Mouse (Mus musculus): Measurements from ENCODE around the gene Kdm2a.
A peak's percentile ranks its signal among the peaks of the same experiment; 100 is the strongest.

Kdm2a gene

DNA sequence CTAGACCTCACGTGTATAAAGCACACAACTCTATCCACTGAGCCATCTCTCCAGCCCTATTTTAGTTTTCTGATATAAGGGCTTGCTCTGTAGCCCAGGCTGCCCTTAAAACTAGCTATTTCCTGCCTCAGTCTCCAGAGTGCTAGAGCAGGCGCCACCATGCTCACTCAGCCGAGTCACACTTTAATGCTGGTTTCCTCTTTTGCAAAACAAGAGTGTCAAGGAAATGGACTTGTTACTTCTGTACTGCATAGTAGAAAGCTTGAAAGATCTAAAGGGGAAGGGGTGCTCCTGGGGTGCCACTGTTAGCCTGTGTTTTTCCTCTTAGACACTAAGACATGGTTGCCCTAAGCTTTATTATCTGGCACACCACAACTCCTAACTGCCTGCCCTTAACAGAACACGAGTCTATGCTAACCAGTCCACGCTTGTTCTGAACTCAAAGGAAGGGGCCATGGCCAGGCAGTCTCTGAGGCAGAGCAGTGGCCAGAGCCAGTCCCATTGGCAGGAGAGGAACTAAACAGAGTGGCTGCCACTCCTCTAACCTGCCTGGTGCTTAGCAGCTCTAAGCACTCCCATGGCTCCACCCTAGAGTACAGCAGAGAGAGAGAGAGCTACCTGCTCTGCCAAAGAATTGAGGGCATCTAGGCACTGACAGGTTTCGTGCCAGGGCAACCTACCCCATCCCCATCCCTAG, 98.4 kb downstream of the Kdm2a start:
- DNase-seq (ENCODE audit: low read depth, low spot score): peak; percentile 79

DNA sequence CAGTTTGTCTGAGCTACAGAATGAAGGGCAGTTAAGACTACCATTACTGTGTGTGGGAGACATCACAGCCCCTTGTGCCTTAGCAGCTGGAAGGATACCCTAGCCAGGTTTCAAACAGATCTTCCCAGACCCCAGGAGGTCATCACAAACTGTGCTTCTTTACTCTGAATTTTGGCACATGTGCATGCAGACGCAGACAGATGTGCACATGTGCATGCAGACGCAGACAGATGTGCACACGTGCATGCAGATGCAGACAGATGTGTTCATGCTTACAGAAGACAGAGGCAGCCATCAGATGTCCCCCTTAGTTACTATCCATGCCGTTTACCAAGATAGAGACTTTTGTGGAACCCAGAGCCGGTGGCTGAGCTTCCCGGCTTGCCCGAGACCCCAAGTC, 99.0 kb downstream of the Kdm2a start:
- DNase-seq (ENCODE audit: low read depth, low spot score): no peak

DNA sequence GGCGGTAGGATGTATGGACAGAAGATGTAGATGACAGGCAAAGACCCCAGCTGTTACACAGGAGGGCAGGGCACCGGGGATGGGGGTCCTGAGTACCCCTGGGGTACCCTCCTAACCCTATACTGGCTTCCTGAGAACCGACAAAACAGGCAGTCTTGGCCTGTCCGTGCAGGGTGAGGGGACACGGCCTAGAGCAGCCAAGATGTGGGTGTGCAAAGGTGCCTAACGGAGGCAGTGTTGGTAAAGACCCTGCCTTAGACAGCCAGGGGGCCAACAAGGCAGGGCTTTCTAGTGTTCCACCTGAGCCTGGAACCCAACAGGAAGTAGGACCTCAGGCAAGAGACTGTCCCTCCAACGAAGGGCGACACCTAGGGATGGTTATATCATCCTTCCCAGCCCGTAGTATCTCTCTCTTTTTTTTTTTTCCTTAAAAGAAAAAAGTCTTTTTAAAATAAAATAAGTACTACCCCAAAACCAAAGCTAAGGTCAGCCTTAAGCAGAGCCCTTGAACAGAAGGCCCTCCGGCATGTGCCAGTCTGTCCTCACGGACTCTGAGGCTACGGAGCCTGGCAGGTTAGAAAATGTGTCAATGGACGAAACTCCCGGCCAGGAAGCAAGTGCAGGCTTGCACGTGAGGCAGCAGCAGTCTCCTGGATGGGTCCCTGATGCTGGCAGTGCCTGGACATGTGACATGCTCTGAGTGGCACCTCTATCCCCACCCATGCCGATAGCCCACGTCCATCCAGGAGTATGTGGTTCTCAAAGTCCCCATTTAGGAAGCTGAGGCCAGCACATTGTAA, 99.6 kb downstream of the Kdm2a start:
- DNase-seq (ENCODE audit: low read depth, low spot score): no peak

DNA sequence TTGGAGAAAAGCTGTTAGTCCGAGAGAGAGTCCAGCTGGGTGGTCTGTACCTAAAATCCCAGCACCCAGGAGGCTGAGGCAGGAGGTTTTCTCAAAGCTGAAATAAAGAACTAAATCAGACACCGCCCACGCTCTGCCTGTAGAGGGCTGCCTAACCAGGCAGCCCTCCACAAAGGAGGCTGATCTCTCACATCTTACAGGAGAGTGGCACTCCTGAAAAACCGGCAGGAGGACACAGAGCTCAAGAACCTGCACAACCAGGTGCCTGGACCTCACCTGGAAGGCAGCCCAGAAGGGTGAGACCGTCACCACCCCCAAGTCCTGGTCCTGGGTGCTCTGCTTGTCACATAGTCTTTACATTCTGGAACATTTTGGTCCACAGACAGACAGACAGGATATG, 100.2 kb downstream of the Kdm2a start:
- DNase-seq (ENCODE audit: low read depth, low spot score): peak; percentile 47

DNA sequence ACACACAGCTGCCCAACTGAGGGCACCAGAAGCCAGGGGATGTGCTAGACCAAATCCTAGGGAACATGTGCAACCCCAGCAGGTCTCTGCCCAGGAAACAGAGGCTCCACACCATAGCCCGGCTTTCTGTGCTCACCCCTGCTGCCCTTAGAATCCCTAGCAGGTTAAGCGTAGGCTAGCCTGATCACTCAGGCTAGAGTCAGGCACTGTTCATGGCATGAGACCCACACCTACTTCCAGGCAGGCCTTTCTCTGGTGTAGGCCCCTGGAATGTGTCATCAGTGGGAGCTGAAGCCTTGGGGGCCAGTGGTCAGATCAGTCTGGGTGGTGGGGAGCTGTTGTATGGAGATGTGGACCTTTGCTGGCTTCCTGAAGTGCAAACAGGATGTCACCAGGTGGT, 101.5 kb downstream of the Kdm2a start:
- DNase-seq (ENCODE audit: low read depth, low spot score): no peak

DNA sequence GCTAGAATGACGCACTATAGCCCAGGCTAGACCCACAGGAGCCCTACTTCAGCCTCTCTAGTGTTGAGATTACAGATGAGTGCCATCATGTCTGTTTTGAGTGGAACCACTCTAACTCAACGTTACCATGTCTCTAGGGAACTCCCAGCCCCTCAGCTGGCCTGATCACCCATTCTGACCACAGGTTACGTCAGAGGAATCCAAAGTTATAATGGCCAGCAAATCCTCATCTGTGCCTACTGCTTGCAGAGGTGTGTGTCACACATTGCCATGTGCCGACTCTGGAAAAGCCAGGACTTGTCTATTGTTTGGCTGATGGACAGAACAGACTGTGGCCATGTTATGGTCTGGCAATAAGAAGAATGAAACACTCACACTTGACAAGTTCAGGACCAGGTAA, 102.7 kb downstream of the Kdm2a start:
- no peak for DNase-seq (ENCODE audit: low read depth, low spot score)

DNA sequence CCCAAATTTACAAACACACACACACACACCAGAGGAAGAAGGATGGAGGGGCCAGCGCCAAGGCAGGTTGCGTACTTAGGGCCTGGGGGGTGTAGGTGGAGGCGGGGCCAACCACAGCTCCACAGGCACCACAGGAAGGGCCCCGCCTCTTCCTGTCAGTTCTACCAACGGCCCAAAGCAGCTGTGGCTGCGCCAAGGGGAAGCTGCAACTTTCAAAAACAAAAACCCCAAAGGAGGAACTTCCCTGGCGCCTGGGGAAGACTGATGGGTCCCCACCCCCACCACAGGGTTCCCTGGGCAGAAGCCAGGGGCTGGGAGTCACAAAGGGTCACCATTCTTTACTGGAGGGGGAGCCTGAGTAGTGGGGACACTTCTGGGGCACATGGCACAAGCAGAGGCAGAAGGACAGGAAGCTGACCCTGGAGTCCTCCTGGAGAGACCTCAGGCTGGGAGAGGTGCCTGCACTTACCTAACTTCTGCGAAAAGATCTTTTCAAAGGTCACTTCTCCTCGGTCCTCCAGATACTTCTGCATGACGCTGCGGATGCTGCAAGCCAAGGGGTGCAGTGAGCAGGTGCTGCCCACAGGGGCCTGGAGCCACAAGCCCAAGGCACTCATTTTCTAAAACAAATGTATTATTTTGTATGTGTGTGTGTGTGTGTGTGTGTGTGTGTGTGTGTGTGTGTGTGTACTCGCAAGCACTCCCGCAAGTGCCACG, 103.5 kb downstream of the Kdm2a start:
- peak; percentile 93 for DNase-seq (ENCODE audit: low read depth, low spot score)

DNA sequence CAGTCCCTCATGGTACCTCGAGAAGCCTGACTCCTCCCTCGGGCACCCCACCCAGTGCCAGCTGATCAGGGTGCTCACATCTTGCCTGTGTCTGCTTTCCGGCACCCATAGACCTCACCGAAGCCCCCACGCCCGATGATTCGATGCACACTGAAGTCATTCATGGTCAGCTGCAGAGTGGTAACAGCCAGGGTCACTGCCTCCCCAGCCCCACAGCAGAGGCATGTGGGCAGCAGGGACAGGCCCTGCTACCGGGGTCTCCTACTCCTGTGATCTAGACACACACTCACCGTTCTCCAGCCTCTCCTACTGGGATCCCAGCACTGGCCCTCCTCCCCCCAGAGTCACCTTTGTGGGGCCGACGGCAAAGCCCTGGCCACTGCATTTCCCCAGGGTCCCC, 106.9 kb downstream of the Kdm2a start:
- DNase-seq (ENCODE audit: low read depth, low spot score): no peak

DNA sequence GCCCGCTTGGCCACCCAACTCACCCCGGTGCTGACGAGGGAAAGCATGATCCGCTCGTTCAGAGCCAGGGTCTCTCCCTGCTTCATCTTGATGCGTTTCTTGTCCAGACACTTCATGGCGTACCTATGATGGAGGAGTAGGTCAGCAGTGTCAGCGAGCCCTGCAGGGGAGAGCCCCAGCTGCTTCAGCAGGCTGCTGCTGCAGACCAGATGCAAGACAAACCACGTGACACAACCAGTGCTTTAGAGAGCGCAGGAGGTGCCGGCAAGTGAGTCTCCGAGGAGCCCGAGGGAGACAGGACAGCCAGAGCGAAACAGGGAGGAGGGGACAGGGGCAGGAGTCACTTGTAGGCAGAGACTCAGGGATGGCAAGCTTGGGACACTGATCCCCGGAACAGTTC, 107.3 kb downstream of the Kdm2a start:
- no peak for DNase-seq (ENCODE audit: low read depth, low spot score)

DNA sequence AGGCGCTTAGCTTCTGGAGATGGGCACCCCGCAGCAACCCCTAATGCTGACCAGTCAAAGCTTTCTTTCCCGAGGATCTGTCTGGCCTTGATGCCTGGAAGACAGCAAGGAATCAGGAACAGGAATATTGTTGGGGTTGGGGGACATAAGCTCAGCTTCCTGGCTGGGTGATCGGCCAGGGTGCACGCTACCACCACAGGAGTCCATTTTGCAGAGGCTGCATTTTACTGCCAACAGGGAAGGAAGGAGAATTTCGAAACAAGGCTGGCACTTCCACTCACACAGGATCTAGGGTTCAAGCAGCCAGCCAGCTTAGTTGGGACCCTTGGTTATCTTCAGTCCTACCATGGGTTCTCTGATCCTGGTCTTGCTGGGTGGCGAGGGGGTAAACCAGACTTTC, 114.4 kb downstream of the Kdm2a start:
- DNase-seq (ENCODE audit: low read depth, low spot score): peak; percentile 40

DNA sequence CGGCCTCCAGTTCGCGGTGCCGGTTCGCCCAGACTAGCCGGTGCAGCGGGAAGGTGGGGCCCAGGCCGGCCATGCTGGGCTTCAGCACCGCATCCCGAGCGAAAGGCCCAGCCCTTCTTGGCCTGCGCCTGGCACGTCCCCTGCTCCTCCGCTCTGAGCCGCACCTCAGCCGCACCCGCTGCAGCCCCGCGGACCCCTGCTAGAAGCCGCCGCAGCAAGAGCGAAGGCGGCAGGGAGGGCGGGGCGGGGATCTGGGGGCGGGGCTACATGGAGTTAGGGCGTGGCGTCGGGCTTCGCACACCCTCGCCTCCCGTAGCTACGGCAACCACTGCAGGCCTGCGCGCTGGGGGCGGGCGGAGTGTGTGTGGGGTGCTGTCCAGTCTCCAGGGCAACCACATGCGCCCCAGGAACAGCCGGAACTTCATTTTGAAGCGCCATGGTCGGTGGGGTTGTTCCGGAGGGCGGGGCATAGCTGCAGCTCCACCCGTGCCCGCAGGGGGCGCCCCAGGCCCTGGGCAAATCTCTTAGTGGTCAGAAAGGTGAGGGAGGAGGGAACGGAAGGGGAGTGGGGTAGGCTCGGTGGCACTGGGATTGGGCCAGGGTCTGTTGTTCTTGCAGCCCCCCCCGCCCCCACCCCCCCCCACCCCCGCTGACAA, 115.1 kb downstream of the Kdm2a start, which contains the start of gene Ankrd13d:
Gene Ankrd13d (minus strand): TSS at position 240 of the 656 bp plus-strand sequence.
- peak; percentile 96 for DNase-seq (ENCODE audit: low read depth, low spot score)

DNA sequence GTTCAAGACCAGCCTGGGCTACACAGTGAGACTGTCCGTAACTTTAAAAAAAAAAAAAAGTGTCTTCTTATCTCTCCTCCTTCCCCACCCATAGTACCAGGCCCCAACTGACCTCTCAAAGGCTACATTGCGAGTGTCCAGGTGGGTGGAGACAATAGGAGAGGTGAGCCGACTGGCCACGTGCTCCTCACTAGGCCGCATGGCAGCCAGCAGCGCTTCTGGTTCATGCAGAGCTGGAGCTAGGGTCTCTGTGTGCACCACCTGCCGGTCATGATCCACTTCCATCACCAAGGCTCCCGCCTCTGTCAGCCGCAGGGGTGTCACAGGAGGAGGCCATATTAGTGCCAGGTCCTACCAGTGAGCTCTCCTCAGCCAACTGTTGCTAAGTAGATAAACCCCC, 117.7 kb downstream of the Kdm2a start:
- DNase-seq (ENCODE audit: low read depth, low spot score): no peak

DNA sequence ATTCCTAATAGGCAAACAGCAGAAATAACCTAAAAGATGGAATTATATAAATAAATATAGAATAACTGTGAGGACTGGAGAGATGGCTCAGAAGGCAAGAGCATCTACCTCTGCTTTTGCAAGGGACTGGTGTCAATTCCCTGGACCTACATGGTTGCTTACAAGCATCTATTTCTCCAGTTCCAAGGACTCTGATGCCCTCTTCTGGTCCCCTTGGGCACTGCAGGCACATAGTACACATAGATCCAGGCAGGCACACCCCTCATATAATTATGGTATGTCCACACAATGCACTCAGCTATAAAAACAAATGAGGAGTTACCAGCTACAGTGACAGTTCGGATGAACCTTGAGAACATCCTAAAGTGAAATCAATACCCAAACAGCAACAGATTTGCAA, 118.6 kb downstream of the Kdm2a start:
- DNase-seq (ENCODE audit: low read depth, low spot score): peak; percentile 53

DNA sequence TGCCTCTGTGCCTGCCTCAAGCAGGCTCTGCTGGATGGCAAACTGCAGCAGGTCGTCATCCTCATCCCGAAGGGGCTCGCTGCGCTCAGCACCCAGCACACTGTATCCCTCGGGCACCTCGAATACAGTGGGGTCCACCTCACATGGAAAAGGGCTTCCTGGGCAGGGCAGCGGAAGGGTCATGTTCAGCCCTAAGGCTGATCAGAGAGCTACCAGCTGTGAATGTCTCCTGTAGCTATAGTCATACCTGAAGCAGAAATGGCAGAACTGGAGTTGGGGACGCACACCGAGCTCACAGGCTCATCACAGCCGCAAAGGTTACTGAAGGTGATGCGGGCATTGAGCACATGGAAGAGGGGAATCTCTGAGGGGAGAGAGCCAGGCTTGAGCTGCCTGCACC, 127.1 kb downstream of the Kdm2a start:
- DNase-seq (ENCODE audit: low read depth, low spot score): no peak

DNA sequence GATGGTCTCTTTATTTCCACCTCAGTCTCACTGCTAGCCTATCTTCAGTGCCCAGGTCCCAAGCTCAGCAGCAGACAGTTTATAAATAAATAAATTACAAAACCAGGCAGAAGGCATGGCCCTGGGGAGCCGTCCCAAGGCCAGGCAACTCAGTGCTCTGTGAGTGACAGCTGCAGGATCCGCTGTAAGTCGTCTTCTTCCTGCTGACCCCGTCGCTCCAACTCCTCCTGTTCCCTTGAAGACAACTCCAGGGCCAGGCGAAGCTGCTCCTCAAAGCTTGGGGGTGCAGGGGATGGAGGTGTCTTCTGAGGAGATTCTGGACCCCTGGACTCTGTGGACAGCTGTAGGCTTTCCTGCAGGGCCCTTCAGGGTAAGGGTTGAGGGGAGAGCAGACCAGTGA, 127.9 kb downstream of the Kdm2a start:
- no peak for DNase-seq (ENCODE audit: low read depth, low spot score)

DNA sequence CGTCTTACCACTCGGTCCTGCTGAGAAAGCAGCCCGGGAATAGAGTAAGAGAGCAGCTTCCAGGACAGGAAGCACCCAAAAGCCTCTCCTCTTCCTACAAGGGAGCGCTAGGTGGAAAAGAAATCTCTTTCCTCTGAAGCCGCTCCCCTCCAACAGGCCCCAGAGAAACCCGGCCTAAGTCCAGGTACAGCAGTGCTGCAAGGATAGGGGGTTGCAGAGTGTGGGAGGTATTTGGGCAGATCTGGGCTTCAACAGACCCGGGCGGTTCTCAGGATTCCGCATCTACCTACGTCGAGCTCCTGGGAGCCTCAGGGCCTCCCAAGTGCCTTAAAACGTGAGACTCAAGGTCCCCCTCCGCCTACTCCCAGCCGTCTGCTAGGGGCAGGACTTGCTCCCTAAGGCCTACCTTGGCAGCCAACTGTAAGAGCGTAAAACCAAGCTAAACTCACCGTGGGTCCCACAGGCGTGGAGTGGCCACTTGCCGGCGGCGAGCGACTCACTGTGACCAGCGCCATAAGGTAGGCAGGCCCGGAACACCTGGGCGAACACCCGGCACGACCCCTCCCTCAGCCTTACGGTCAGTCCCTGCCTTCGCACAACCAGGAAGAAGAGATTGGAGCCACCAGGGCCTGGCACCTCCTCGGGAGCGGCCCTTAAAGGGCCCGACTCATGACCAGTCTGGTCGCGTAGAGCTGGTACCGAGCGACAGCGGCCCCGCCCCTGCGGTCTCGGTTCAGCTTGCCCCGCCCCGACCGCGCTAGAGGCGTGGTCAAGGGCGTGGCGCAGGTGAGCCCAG, 129.3 kb downstream of the Kdm2a start, which contains the start of gene Ssh3:
Gene Ssh3 (minus strand): TSS at position 615 of the 796 bp plus-strand sequence.
- peak; percentile 48 for DNase-seq (ENCODE audit: low read depth, low spot score)

DNA sequence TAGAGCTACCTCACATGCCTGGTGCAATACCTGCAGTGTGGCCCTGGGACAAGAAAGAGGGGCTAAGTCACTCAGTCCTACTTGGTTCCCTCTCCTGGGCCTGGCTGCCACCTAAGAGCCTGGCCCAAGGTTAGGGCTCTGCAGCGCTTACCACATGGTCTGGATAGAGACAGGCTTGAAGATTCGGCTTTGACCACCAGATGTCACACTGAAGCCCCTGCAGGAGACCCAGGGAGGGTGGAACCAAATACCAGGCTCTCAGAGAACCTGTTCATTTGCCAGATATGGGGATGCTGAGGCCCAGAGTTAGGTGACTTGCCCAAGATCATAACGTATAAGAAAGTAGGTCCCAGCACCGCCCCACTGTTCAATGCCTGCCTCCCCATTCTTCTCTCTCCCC, 132.1 kb downstream of the Kdm2a start:
- peak; percentile 37 for DNase-seq (ENCODE audit: low read depth, low spot score)
